Mouse (Mus musculus): ENCODE results near the gene Pigo. TPM values are rescaled to one million over a fixed set of nuclear protein-coding genes. Genes with fewer than 3 reads are reported as not detected.

Gene Pigo
- 15.9 and 23.3 TPM in 2 replicates for polyA plus RNA-seq (2012; rRNA removed)

- peak; percentile 93 for DNase-seq
- Histone ChIP-seq H3K4me3 (replicated peaks; ENCODE audit: extremely low read depth, low read depth, low read length) (peak within 1 kb of the TSS; percentile 85), H3K4me1 (ENCODE audit: control insufficient read depth, insufficient read depth, low read length) (0 out of 2 replicates have a peak, but pooled peaks cover 3% of the 10 kb centered on the region)
- 5% methylated on average over 42 of the region's 42 CpGs for WGBS
- TF ChIP-seq POLR2A (IDR thresholded peaks at IDR 0.05; ENCODE audit: borderline replicate concordance, extremely low read depth, low read depth, low read length) (peak; percentile 69; the same call in 1 of the 2 replicates), CTCF (IDR thresholded peaks at IDR 0.05; ENCODE audit: insufficient read depth, low read length) (peak; percentile 83)
Observed at GRCm38 (mm10) chr4:43025084-43025960, at the start of gene Pigo. TSS of gene Pigo (minus strand) at chr4:43025819.

- Histone ChIP-seq H3K4me3 (replicated peaks; ENCODE audit: extremely low read depth, low read depth, low read length) (no peak overlapping the region), H3K4me1 (ENCODE audit: control insufficient read depth, insufficient read depth, low read length) (no peaks in the 10 kb centered on the region)
- TF ChIP-seq POLR2A (IDR thresholded peaks at IDR 0.05; ENCODE audit: borderline replicate concordance, extremely low read depth, low read depth, low read length) = no peak
- no peak for TF ChIP-seq CTCF (IDR thresholded peaks at IDR 0.05; ENCODE audit: insufficient read depth, low read length)
- no peak for DNase-seq
Observed at GRCm38 (mm10) chr4:43074923-43075322, 49.3 kb upstream of the Pigo start.

- no peak for DNase-seq
- WGBS = 97% methylated on average over 4 of the region's 4 CpGs
Observed at GRCm38 (mm10) chr4:43065471-43065870, 39.9 kb upstream of the Pigo start.

GRCm38 (mm10) chr4:43060286-43060685 is 34.7 kb upstream of the Pigo start:
- Histone ChIP-seq H3K4me3 (replicated peaks; ENCODE audit: extremely low read depth, low read depth, low read length) (no peak overlapping the region), H3K4me1 (ENCODE audit: control insufficient read depth, insufficient read depth, low read length) (0 out of 2 replicates have a peak, but pooled peaks cover 2% of the 10 kb centered on the region)
- no peak for DNase-seq
- 44% methylated on average over 3 of the region's 3 CpGs for WGBS
- no peak for TF ChIP-seq CTCF (IDR thresholded peaks at IDR 0.05; ENCODE audit: insufficient read depth, low read length)
- TF ChIP-seq POLR2A (IDR thresholded peaks at IDR 0.05; ENCODE audit: borderline replicate concordance, extremely low read depth, low read depth, low read length) = no peak

More at GRCm38 (mm10) chr4:43065471-43065870, 39.9 kb upstream of the Pigo start:
- Histone ChIP-seq H3K4me1 (ENCODE audit: control insufficient read depth, insufficient read depth, low read length) (peaks cover 3% of the 10 kb centered on the region), H3K4me3 (replicated peaks; ENCODE audit: extremely low read depth, low read depth, low read length) (no peak overlapping the region)
- TF ChIP-seq CTCF (IDR thresholded peaks at IDR 0.05; ENCODE audit: insufficient read depth, low read length) (no peak), POLR2A (IDR thresholded peaks at IDR 0.05; ENCODE audit: borderline replicate concordance, extremely low read depth, low read depth, low read length) (no peak)

- no peak for DNase-seq
- Histone ChIP-seq H3K4me3 (replicated peaks; ENCODE audit: extremely low read depth, low read depth, low read length) (no peak overlapping the region), H3K4me1 (ENCODE audit: control insufficient read depth, insufficient read depth, low read length) (0 out of 2 replicates have a peak, but pooled peaks cover 2% of the 10 kb centered on the region)
- no peak for TF ChIP-seq CTCF (IDR thresholded peaks at IDR 0.05; ENCODE audit: insufficient read depth, low read length)
- TF ChIP-seq POLR2A (IDR thresholded peaks at IDR 0.05; ENCODE audit: borderline replicate concordance, extremely low read depth, low read depth, low read length) = no peak
- 23% methylated on average over 3 of the region's 3 CpGs for WGBS
Observed at GRCm38 (mm10) chr4:43059697-43060096, 34.1 kb upstream of the Pigo start.

GRCm38 (mm10) chr4:43058753-43059654 is 33.4 kb upstream of the Pigo start, which contains the start of gene Unc13b:
TSS of gene Unc13b (plus strand) at chr4:43058953.
- under 1% methylated on average over 88 of the region's 90 CpGs for WGBS
- Histone ChIP-seq H3K4me3 (replicated peaks; ENCODE audit: extremely low read depth, low read depth, low read length) (peak within 1 kb of the TSS; percentile 80), H3K4me1 (ENCODE audit: control insufficient read depth, insufficient read depth, low read length) (0 out of 2 replicates have a peak, but pooled peaks cover 2% of the 10 kb centered on the region)
- TF ChIP-seq CTCF (IDR thresholded peaks at IDR 0.05; ENCODE audit: insufficient read depth, low read length) (no peak), POLR2A (IDR thresholded peaks at IDR 0.05; ENCODE audit: borderline replicate concordance, extremely low read depth, low read depth, low read length) (peak; percentile 83; the same call in 1 of the 2 replicates)
- DNase-seq = peak; percentile 91

GRCm38 (mm10) chr4:43058392-43058752 is 32.8 kb upstream of the Pigo start:
- 20% methylated on average over 8 of the region's 8 CpGs for WGBS
- TF ChIP-seq CTCF (IDR thresholded peaks at IDR 0.05; ENCODE audit: insufficient read depth, low read length) (no peak), POLR2A (IDR thresholded peaks at IDR 0.05; ENCODE audit: borderline replicate concordance, extremely low read depth, low read depth, low read length) (no peak)
- Histone ChIP-seq H3K4me3 (replicated peaks; ENCODE audit: extremely low read depth, low read depth, low read length) (peak overlapping the region; percentile 61), H3K4me1 (ENCODE audit: control insufficient read depth, insufficient read depth, low read length) (0 out of 2 replicates have a peak, but pooled peaks cover 2% of the 10 kb centered on the region)
- no peak for DNase-seq

- Histone ChIP-seq H3K4me1 (ENCODE audit: control insufficient read depth, insufficient read depth, low read length) (0 out of 2 replicates have a peak, but pooled peaks cover 2% of the 10 kb centered on the region), H3K4me3 (replicated peaks; ENCODE audit: extremely low read depth, low read depth, low read length) (no peak overlapping the region)
- no peak for DNase-seq
- TF ChIP-seq CTCF (IDR thresholded peaks at IDR 0.05; ENCODE audit: insufficient read depth, low read length) (no peak), POLR2A (IDR thresholded peaks at IDR 0.05; ENCODE audit: borderline replicate concordance, extremely low read depth, low read depth, low read length) (no peak)
- 79% methylated on average over 5 of the region's 5 CpGs for WGBS
Observed at GRCm38 (mm10) chr4:43057654-43058053, 32.0 kb upstream of the Pigo start.

GRCm38 (mm10) chr4:43052627-43053026 is 27.0 kb upstream of the Pigo start:
- peak; percentile 39 for DNase-seq
- H3K4me3 ChIP-seq (replicated peaks; ENCODE audit: extremely low read depth, low read depth, low read length) = no peak overlapping the region
- TF ChIP-seq POLR2A (IDR thresholded peaks at IDR 0.05; ENCODE audit: borderline replicate concordance, extremely low read depth, low read depth, low read length) (no peak), CTCF (IDR thresholded peaks at IDR 0.05; ENCODE audit: insufficient read depth, low read length) (peak; percentile 35; the same call in 1 of the 2 replicates)
- WGBS = 10% methylated on average over 4 of the region's 4 CpGs
- H3K4me1 ChIP-seq (ENCODE audit: control insufficient read depth, insufficient read depth, low read length) = no peaks in the 10 kb centered on the region; the same call in 1 of the 2 replicates

Data from lung, adult 2 months (tissue).